Mouse (Mus musculus): ENCODE measurements at regions not wholly inside any gene's neighbourhood (a gene's known extent, or its start where the extent isn't known, plus 50 kb on each side); places are given as distances from the start of the nearest gene placed in this dataset.
"Not testable (repeated sequence)": the region's sequence is repeated elsewhere in the genome, so short reads cannot be mapped to it uniquely, and the experiment has no call there.

DNA sequence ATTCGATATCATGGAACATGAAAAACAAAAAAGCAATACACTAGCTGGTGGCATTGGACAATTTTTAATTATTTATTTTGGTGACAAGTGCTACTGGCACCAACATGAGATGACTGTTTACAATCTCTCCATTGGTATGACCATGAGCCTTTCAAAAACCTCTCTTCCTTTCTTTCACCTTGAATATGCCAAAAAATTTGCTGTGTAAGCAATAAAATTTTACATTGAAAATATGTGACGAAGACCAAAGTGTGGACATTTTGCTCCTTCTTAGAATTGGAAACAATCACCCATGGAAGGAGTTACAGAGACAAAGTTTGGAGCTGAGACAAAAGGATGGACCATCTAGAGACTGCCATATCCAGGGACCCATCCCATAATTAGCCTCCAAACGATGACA is 83.4 kb upstream of the Gm49339 start:
- not testable (repeated sequence) for DNase-seq (ENCODE audit: low spot score in 2 of 2)

DNA sequence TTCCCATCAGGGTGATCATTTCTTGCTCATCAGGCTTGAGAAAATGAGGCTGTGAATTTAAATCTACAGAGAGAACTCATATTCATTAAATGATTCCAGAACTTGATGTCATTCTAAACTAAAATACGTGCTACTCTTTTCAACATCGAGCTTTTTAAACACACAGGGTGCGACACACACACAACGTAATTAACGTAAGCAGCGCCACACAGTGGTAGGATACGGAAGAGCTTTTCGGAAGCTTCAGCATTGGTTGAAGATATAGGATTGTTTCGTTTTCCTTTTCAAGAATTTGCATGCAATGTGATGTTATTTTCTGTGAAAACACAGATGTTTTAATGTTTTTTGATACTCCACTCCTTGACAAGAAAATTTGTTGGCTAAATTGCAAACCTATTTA is 75.3 kb upstream of the Gm49339 start:
- peak; percentile 19 to 39 for DNase-seq (ENCODE audit: low spot score in 2 of 2)

DNA sequence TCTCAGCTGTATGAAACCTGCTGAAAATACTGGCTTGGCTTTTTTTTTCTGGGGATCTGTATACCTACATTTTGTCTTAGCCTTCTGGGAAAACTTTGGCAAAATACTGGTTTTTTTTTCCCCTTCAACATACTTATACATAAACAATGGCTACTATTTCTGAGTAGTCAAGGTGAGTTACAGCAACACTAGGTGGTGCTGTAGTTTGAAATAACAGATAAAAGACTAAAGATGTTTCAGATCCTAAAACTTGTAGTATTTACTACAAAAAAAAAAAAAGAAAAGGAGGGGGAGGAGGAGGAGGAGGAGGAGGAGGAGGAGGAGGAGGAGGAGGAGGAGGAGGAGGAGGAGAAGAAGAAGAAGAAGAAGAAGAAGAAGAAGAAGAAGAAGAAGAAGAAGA is 67.6 kb upstream of the Gm49339 start:
- no peak for DNase-seq (ENCODE audit: low spot score in 2 of 2)

GRCm38 (mm10) chr10:51414512-51414911 is 65.9 kb upstream of the Gm49339 start:
- DNase-seq (ENCODE audit: low spot score in 2 of 2) = peak in 1 of 2 experiments; percentile 33

DNA sequence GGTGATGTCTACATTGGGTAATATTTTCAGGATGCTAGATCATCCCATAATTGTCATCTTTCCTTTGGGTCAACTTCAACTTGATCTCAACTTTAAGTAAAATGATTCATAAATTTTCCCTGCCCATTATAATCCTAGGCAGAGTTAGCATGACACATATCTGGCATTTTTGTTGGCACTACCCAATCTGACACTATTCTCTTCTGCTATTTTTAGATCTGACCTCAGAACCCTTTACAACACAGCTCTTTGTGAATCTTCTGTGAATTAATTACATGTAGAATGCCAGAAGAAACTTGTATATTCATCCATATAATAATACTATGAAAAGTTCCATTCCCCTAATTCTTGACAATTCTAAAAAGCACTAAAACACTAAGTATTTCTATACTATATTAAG is 63.7 kb upstream of the Gm49339 start:
- no peak for DNase-seq (ENCODE audit: low spot score in 2 of 2)

GRCm38 (mm10) chr10:51417221-51417911 is 63.0 kb upstream of the Gm49339 start:
- DNase-seq (ENCODE audit: low spot score in 2 of 2) = no peak

DNA sequence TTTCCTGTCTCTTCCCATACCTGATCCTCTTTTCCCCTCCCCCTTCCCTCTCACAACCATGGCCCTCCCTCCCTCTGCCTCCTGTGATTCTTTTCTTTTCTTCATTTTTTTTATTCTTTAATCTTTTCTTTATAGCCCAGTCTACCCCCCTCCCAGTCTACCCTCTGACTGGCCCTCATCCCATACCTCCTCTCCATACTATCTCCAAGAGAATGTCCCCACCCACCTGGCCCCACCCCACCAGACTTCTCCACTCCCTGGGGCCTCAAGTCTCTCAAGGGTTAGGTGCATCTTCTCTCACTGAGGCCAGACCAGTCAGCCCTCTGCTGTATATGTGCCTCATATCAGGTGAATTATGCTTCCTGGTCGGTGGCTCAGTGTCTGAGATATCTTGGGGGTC is 61.9 kb upstream of the Gm49339 start:
- DNase-seq (ENCODE audit: low spot score in 2 of 2) = no peak

DNA sequence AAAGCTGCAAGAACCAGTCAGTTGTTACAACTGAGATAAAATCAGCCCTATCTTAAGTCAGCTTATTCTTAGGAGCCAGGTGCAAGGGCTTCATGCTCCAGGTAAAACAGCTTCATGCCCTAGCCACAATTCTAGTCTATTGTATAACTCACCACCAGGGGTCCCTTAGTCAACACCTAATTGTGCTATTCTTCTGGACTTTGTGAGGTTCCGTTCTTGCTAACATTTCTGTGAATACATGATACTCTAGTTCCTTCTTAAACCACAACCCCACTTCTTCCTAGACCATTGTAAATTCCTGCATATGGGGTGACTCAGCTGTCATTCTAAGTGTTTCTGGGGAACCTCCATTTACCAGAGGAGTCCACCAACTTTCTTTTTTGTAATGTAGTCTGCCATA is 57.9 kb upstream of the Gm49339 start:
- DNase-seq (ENCODE audit: low spot score in 2 of 2) = peak in 1 of 2 experiments; percentile 4
